Mouse (Mus musculus): ENCODE data around the gene Ildr2.

GRCm38 (mm10) chr1:166299821-166300220 is 45.9 kb downstream of the Ildr2 start:
- TF ChIP-seq POLR2A (IDR thresholded peaks at IDR 0.05; ENCODE audit: extremely low read depth, insufficient read depth, low read length) (no peak), CTCF (IDR thresholded peaks at IDR 0.05; ENCODE audit: low read depth, low read length) (no peak)
